ENCODE assay signal across 35 mouse cellular contexts in the genomic region with DNA sequence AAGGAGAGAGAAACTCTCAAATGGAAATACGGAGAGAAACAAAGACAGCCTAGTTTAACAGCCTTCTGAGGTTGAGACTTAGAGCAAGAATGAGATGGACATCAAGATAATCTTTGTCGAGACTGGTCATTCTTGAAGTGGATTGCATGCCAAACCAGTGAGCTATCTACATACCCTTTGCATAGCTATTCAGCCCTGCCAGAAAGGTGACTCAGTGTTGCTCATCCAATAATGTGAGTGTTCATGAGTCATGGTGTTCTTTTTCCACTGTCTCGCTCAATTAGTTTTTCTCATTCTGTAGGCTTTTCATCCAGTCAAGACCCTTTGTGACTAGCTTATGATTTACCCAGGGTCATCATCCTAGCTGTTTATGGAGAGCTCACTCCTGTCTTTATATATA. TPM values are rescaled to one million over a fixed set of nuclear protein-coding genes. Genes with fewer than 3 reads are reported as not detected.
A peak's percentile ranks its signal among the peaks of the same experiment; 100 is the strongest.
DNase-seq lines count a peak whose midpoint lies in the region; ATAC-seq and TF ChIP-seq lines count a peak whose summit lies in the region.
"Had no signal": no experiment of that assay in that cellular context is flagged by ENCODE, and none has a peak within 500 bp of the region (broad histone marks: within the 10 kb centered on the region; RNA-seq: fewer than 3 reads in every experiment).

No protein-coding gene starts in this region.

- peak overlapping the region; percentile 68 for H3K4me2 ChIP-seq in myocyte (ENCODE audit: low read depth)
- H3K4me2 ChIP-seq: embryonic facial prominence, embryonic 15.5 days; heart, embryonic 11.5 days; hindbrain, embryonic 13.5 days; limb, embryonic 12.5 days; liver, embryonic 15.5 days; lung, embryonic 14.5 days; midbrain, embryonic 11.5 days; neural tube, embryonic 12.5 days had no signal

- no peaks in the 10 kb centered on the region for H3K79me2 ChIP-seq in myocyte (ENCODE audit: control insufficient read depth, insufficient read depth)

- no peak for TF ChIP-seq CTCF in Patski (IDR thresholded peaks at IDR 0.05)
- no peak for TF ChIP-seq CTCF in cerebellum, adult 2 months (IDR thresholded peaks at IDR 0.05; ENCODE audit: borderline replicate concordance, insufficient read depth, low read depth, low read length)

- no peaks in the 10 kb centered on the region for H3K4me1 ChIP-seq in cerebellum, adult 2 months (ENCODE audit: control insufficient read depth, insufficient read depth, low read length)
- H3K4me1 ChIP-seq: embryonic facial prominence, embryonic 15.5 days; liver, embryonic 15.5 days had no signal

- TF ChIP-seq POLR2A in myocyte (IDR thresholded peaks at IDR 0.05; ENCODE audit: insufficient read length, low read depth), result no peak
- no peak for TF ChIP-seq POLR2A in cerebellum, adult 2 months (IDR thresholded peaks at IDR 0.05; ENCODE audit: borderline replicate concordance, insufficient read depth, low read length)

- in situ Hi-C loops in Patski (cut with MboI; ENCODE audit: low pct_unique_long_range_greater_than_20kb), result no loop called here

- H3K27me3 ChIP-seq in Patski (no peaks in the 10 kb centered on the region), myocyte (ENCODE audit: control insufficient read depth, insufficient read depth, insufficient read length) (no peaks in the 10 kb centered on the region)
- H3K27me3 ChIP-seq in cerebellum, adult 2 months (ENCODE audit: control insufficient read depth, insufficient read depth, low read length), result no peaks in the 10 kb centered on the region; the same call in 1 of the 2 replicates
- H3K27me3 ChIP-seq: embryonic facial prominence, embryonic 15.5 days had no signal

- peak; percentile 99 for ATAC-seq in Patski
- ATAC-seq: forebrain, embryonic 14.5 days; intestine, embryonic 16.5 days; midbrain, embryonic 16.5 days had no signal

- 87% methylated on average over 3 of the region's 3 CpGs for WGBS in cerebellum, adult 2 months

- POLR2A ChIA-PET in Patski (lab: Charles Lee), result no interaction called here

- CTCF ChIA-PET in Patski (lab: Charles Lee), result interaction anchor here (0.6 to 0.8 kb wide), 2 partner anchors 190 to 848 kb away, joined by 3 read pairs; no protein-coding TSS in a partner anchor

- no peak overlapping the region for H3K4me3 ChIP-seq in myocyte
- no peak overlapping the region for H3K4me3 ChIP-seq in cerebellum, adult 2 months (replicated peaks; ENCODE audit: insufficient read depth, low read depth, low read length)
- H3K4me3 ChIP-seq: embryonic facial prominence, embryonic 10.5 days; embryonic facial prominence, embryonic 15.5 days; hindbrain, embryonic 13.5 days; limb, embryonic 12.5 days; liver, embryonic 15.5 days; neural tube, embryonic 12.5 days had no signal

- DNase-seq in adrenal gland, postnatal 36 days, result peak; percentile 13 to 36
- DNase-seq in adrenal gland, postnatal 25 days, result no peak
- peak; percentile 1 for DNase-seq in 416B (ENCODE audit: low read depth)
- peak; percentile 82 for DNase-seq in Patski (ENCODE audit: low read depth, low spot score)
- no peak for DNase-seq in cerebellum, adult 2 months
- no peak for DNase-seq in lung, postnatal 4 days
- DNase-seq: cerebellum, adult 18-20 months; cerebellum, postnatal 14 days; gastrocnemius, postnatal 25 days; heart, postnatal 4 days; kidney, adult 9 months; kidney, postnatal 14 days; lung, embryonic 14.5 days; lung, postnatal 14 days; right cerebral cortex, adult 18-20 months; right cerebral cortex, postnatal 4 days; thymus, adult 2 months; thymus, postnatal 36 days had no signal

- H3K36me3 ChIP-seq in myocyte (ENCODE audit: control insufficient read depth, insufficient read depth), result no peaks in the 10 kb centered on the region
- H3K36me3 ChIP-seq: embryonic facial prominence, embryonic 10.5 days; embryonic facial prominence, embryonic 15.5 days; hindbrain, embryonic 13.5 days; limb, embryonic 12.5 days; liver, embryonic 15.5 days; neural tube, embryonic 12.5 days had no signal

- H3K27ac ChIP-seq in cerebellum, adult 2 months (ENCODE audit: insufficient read depth, low read length), result no peak overlapping the region
- H3K27ac ChIP-seq: embryonic facial prominence, embryonic 10.5 days; embryonic facial prominence, embryonic 15.5 days; hindbrain, embryonic 13.5 days; limb, embryonic 12.5 days; liver, embryonic 15.5 days; neural tube, embryonic 12.5 days had no signal

- H3ac ChIP-seq in myocyte (ENCODE audit: control insufficient read depth, insufficient read length), result no peak overlapping the region

TF ChIP-seq in myocyte, 11 proteins besides CTCF, POLR2A, EP300 and RAD21:
- no peak for TF ChIP-seq POLR2AphosphoS2 (IDR thresholded peaks at IDR 0.05; ENCODE audit: insufficient read length, low read depth)
- no peak for TF ChIP-seq TCF12 (IDR thresholded peaks at IDR 0.05; ENCODE audit: insufficient read depth, poor library complexity, severe bottlenecking)
- peak; percentile 22 for TF ChIP-seq MAX (IDR thresholded peaks at IDR 0.05; ENCODE audit: low read depth)
- TF ChIP-seq MYOD1 (IDR thresholded peaks at IDR 0.05; ENCODE audit: control insufficient read depth in 1 of 3, insufficient read length in 2 of 3, low read depth in 2 of 3), result peak in 1 of 3 experiments; percentile 8
- no peak for TF ChIP-seq USF1 (IDR thresholded peaks at IDR 0.05; ENCODE audit: low read depth)
- TF ChIP-seq CEBPB (IDR thresholded peaks at IDR 0.05; ENCODE audit: insufficient read depth, poor library complexity, severe bottlenecking), result peak; percentile 56; the same call in 1 of the 2 replicates
TF ChIP-seq in myocyte: peak in this region for 3.

RNA-seq across cellular contexts. Expression of a gene that starts 31.6 kb away (rescaled TPM):
- not detected for total RNA-seq in adrenal gland, postnatal 36 days (2021)
- not detected in 2 replicates for total RNA-seq in adrenal gland, postnatal 25 days (2021)
- 0.03 TPM for polyA plus RNA-seq in Patski (2021)
- 1.2 TPM for polyA plus RNA-seq in myocyte (2012; fragmentation: generic; extraction: Trizol)
- polyA plus RNA-seq in cerebellum, adult 2 months (2012; rRNA removed), result 0.08 and 0.13 TPM in 2 replicates
- total RNA-seq: gastrocnemius, adult 18-20 months; gastrocnemius, postnatal 25 days; heart, postnatal 4 days; liver, adult 2 months; megakaryocyte progenitor cell, adult 5-6 weeks; MEL had no signal
- polyA plus RNA-seq: heart, embryonic 16.5 days; intestine, embryonic 16.5 days; liver, adult 2 months; liver, embryonic 15.5 days; lung, embryonic 14.5 days had no signal

Comparison
In these comparisons a context has a peak if more than half of its experiments do, and no peak if none do; other contexts are left out.
1. DNase-seq: peak in adrenal gland, postnatal 36 days (2 of 2), 416B (single experiment) and Patski (single experiment); none in adrenal gland, postnatal 25 days (single experiment), cerebellum, adult 2 months (0 of 2) and lung, postnatal 4 days (0 of 2).